Mouse (Mus musculus) gastrocnemius, adult 8-10 months (tissue): Measurements from ENCODE around the gene Bcdin3d. TPM values are rescaled to one million over a fixed set of nuclear protein-coding genes. Genes with fewer than 3 reads are reported as not detected.
"Not testable (repeated sequence)": the region's sequence is repeated elsewhere in the genome, so short reads cannot be mapped to it uniquely, and the experiment has no call there.

Experiments
- DNase-seq, 2 experiments: peaks; one replicate each; pipeline ENCODE4 v3.0.0; 2022; ENCODE audit warnings: low spot score in 2 of 2
- total RNA-seq, 4 experiments: library from RNA; stranded (reverse); gene quantifications; 2 replicates each; pipeline ENCODE4 v1.2.4; 2022

The Bcdin3d gene
- total RNA-seq, 4 experiments from 2014 or later = 3.6 to 6.2 (median 4.5) TPM

GRCm38 (mm10) chr15:99473801-99474575 lies 542 bp downstream of the Bcdin3d start:
- DNase-seq = peak in 1 of 2 experiments; percentile 33

- no peak for DNase-seq
Measured at GRCm38 (mm10) chr15:99472972-99473371, 1.6 kb downstream of the Bcdin3d start.

- no peak for DNase-seq
Measured at GRCm38 (mm10) chr15:99471677-99472063, 2.9 kb downstream of the Bcdin3d start.

- peak; percentile 46 to 56 for DNase-seq
Measured at GRCm38 (mm10) chr15:99470971-99471676, 3.4 kb downstream of the Bcdin3d start.

- peak; percentile 43 to 63 for DNase-seq
Measured at GRCm38 (mm10) chr15:99470224-99470761, 4.2 kb downstream of the Bcdin3d start.

GRCm38 (mm10) chr15:99469736-99470135 lies 4.8 kb downstream of the Bcdin3d start:
- DNase-seq = no peak

- DNase-seq = peak; percentile 70 to 72
Measured at GRCm38 (mm10) chr15:99469067-99469466, 5.5 kb downstream of the Bcdin3d start.

- no peak for DNase-seq
Measured at GRCm38 (mm10) chr15:99463194-99463593, 11.3 kb downstream of the Bcdin3d start.

GRCm38 (mm10) chr15:99457606-99458401 lies 16.7 kb downstream of the Bcdin3d start, which contains the start of gene Nckap5l:
Gene Nckap5l (minus strand): TSS chr15:99457748.
- DNase-seq = peak; percentile 88

GRCm38 (mm10) chr15:99456963-99457605 lies 17.4 kb downstream of the Bcdin3d start:
- peak; percentile 44 to 49 for DNase-seq

GRCm38 (mm10) chr15:99456338-99456962 lies 18.1 kb downstream of the Bcdin3d start:
- DNase-seq = no peak

GRCm38 (mm10) chr15:99455415-99455814 lies 19.1 kb downstream of the Bcdin3d start:
- DNase-seq = no peak

- no peak for DNase-seq
Measured at GRCm38 (mm10) chr15:99454585-99455279, 19.8 kb downstream of the Bcdin3d start.

- no peak for DNase-seq
Measured at GRCm38 (mm10) chr15:99453153-99453900, 21.2 kb downstream of the Bcdin3d start.

- no peak for DNase-seq
Measured at GRCm38 (mm10) chr15:99449751-99450280, 24.7 kb downstream of the Bcdin3d start.

- DNase-seq = peak in 1 of 2 experiments; percentile 47
Measured at GRCm38 (mm10) chr15:99449131-99449750, 25.3 kb downstream of the Bcdin3d start.

- not testable (repeated sequence) for DNase-seq
Measured at GRCm38 (mm10) chr15:99446136-99446535, 28.4 kb downstream of the Bcdin3d start.

- no peak for DNase-seq
Measured at GRCm38 (mm10) chr15:99445567-99445966, 29.0 kb downstream of the Bcdin3d start.
